Mouse (Mus musculus): ENCODE measurements around the gene Bicdl1.

GRCm38 (mm10) chr5:115693271-115693670 is 38.1 kb downstream of the Bicdl1 start:
- no peak for TF ChIP-seq CTCF (IDR thresholded peaks at IDR 0.05; ENCODE audit: control insufficient read depth, insufficient read depth, low read length)
- no peak for TF ChIP-seq POLR2A (IDR thresholded peaks at IDR 0.05; ENCODE audit: borderline replicate concordance, control insufficient read depth, low read depth, low read length)
